Mouse (Mus musculus) forebrain, embryonic 12.5 days (tissue): ENCODE measurements around the gene Mllt10. TPM values are rescaled to one million over a fixed set of nuclear protein-coding genes. Genes with fewer than 3 reads are reported as not detected.

Experiments used
- ATAC-seq: fragments of 200-750 bp; cut with Nextera tagmentation; 2 replicates; pipeline ENCODE4 v1.8.0; 2017; ENCODE audit warnings: moderate TSS enrichment; ENCODE audit not compliant: low FRiP score
- H3K27ac ChIP-seq: fragments of 300-500 bp; sonication (generic); 2 replicates; pipeline ENCODE4 v1.5.1; 2016; ENCODE audit warnings: mild to moderate bottlenecking
- H3K27me3 ChIP-seq: fragments of 300-500 bp; sonication (generic); 2 replicates; pipeline ENCODE4 v1.6.1; 2016; ENCODE audit warnings: mild to moderate bottlenecking
- H3K36me3 ChIP-seq: fragments of 300-500 bp; sonication (generic); replicated peaks from 2 replicates; pipeline ENCODE4 v1.6.1; 2016; ENCODE audit warnings: mild to moderate bottlenecking
- H3K4me1 ChIP-seq: fragments of 300-500 bp; sonication (generic); 2 replicates; pipeline ENCODE4 v1.6.1; 2016
- H3K4me2 ChIP-seq: fragments of 300-500 bp; sonication (generic); 2 replicates; pipeline ENCODE4 v1.6.1; 2016; ENCODE audit warnings: mild to moderate bottlenecking, moderate library complexity
- H3K4me3 ChIP-seq: fragments of 300-500 bp; sonication (generic); replicated peaks from 2 replicates; pipeline ENCODE4 v1.5.1; 2016; ENCODE audit warnings: mild to moderate bottlenecking
- H3K9ac ChIP-seq: fragments of 300-500 bp; sonication (generic); 2 replicates; pipeline ENCODE4 v1.6.1; 2016; ENCODE audit warnings: mild to moderate bottlenecking
- H3K9me3 ChIP-seq: fragments of 300-500 bp; sonication (generic); 2 replicates; pipeline ENCODE4 v1.6.1; 2016
- WGBS: fragments of 180-500 bp; shearing (Covaris S2); methylation state at CpG from one replicate; pipeline ENCODE4 v1.1.7; 2016; 5-methylcytosine and 5-hydroxymethylcytosine counted together
- polyA plus RNA-seq: library from polyadenylated mRNA; unstranded; fragments of >200 nt; fragmentation: Nextera tagmentation; extraction: Ambion mirVana; gene quantifications from 2 replicates; pipeline ENCODE4 v1.2.1, GENCODE M21; 2016

The Mllt10 gene
- polyA plus RNA-seq, 1 experiment from 2014 or later = 76.8 TPM

DNA sequence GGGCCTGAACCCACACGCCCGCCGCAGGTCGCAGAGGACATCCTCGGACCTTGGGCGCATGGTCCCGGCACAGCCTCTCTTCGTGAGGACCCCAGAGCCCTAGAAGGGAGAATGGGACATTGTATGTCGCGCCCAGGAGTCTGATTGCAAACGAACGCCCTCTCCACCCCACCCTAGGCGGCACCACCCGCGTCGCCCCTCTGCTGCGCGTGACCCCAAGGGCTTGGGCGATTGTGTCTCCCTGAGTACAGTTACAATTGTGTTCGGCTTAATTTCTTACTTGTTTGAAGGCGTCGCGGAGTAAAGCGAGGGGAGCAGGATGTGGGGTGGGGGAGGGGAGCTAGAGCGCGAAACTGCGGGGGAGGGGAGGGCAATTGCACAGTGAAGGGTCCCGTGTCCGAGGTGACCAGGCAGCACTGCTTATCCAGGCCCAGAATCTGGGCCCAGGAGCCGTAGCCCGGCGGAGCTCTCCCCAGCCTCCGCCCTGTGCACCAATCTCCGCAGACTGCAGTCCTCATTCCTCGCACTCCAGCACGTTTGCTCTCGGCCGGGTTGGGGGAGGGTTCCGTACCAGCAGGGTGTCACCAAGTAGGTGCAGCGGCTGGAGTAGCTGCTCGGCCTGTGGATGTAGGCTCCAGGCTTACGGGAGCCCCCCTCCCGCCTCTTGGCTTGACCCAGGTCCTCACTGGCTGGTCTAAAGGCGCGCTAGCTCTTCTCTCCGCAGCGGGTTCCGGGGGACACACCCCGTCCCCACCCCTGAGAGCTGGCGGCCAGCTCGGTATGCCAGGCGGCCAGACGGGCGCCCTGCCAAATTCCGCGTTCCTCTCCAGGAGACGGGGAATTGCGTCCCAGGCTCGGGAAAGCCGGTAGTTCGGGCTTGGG is 26.7 kb upstream of the Mllt10 start:
- Histone ChIP-seq H3K27ac (peak overlapping the region; percentile 100), H3K9me3 (no peaks in the 10 kb centered on the region), H3K4me1 (peaks cover 56% of the 10 kb centered on the region), H3K27me3 (no peaks in the 10 kb centered on the region), H3K9ac (peak overlapping the region; percentile 95), H3K4me2 (peak overlapping the region; percentile 83), H3K36me3 (no peaks in the 10 kb centered on the region), H3K4me3 (peak overlapping the region; percentile 67)
- WGBS = under 1% methylated on average over 61 of the region's 61 CpGs
- ATAC-seq = peak; percentile 67

DNA sequence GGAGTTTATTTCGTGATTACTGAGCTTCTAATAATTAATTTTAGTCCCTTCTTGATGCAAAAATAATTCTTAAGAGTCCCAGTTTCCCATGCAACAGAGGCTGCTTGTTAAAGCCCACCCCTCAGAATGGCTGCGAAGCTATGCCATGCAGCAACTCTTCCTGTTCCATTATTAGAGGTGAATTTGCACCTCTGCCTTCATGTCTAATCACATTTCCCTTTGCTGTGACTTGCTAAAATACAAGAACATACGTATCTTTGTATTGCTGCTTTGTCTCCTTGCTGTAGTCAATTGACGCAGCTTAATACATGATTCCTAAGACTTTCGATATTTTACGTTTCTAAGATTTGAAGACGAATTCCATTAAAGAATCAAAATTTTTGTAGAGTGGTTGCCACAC is 25.4 kb upstream of the Mllt10 start:
- Histone ChIP-seq H3K4me2 (peak overlapping the region; percentile 92), H3K9ac (no peak overlapping the region; the same call in 1 of the 2 replicates), H3K4me3 (no peak overlapping the region), H3K27ac (peak overlapping the region; percentile 71), H3K27me3 (no peaks in the 10 kb centered on the region), H3K9me3 (no peaks in the 10 kb centered on the region), H3K36me3 (no peaks in the 10 kb centered on the region), H3K4me1 (peaks cover 69% of the 10 kb centered on the region)
- no peak for ATAC-seq
- 18% methylated on average over 7 of the region's 7 CpGs for WGBS

DNA sequence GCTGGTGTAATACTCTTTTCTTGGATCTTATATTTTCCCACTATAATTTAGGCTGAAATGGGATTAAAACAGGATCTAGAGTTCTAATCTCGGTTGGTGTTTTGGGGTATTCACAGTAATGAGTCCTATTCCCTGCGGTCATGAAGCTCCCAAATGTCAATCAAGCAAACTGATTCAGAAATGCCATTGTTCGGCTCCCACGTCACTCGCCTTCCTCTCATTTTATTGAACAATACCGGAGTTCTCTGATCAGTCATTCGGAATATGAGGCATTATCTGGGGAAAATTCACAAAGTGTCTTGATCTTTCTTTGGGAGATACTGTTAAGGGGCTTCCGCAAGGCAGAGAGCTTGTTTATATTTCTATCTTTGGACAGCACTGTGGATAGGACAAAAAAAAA is 24.5 kb upstream of the Mllt10 start:
- H3K4me3 ChIP-seq = peak overlapping the region; percentile 14; the same call in 1 of the 2 replicates
- peak overlapping the region; percentile 92 for H3K4me2 ChIP-seq
- no peaks in the 10 kb centered on the region for H3K9me3 ChIP-seq
- no peak for ATAC-seq
- no peaks in the 10 kb centered on the region for H3K36me3 ChIP-seq
- no peaks in the 10 kb centered on the region for H3K27me3 ChIP-seq
- peak overlapping the region; percentile 83 for H3K27ac ChIP-seq
- H3K9ac ChIP-seq = no peak overlapping the region
- 4% methylated on average over 8 of the region's 8 CpGs for WGBS
- H3K4me1 ChIP-seq = peaks cover 71% of the 10 kb centered on the region

DNA sequence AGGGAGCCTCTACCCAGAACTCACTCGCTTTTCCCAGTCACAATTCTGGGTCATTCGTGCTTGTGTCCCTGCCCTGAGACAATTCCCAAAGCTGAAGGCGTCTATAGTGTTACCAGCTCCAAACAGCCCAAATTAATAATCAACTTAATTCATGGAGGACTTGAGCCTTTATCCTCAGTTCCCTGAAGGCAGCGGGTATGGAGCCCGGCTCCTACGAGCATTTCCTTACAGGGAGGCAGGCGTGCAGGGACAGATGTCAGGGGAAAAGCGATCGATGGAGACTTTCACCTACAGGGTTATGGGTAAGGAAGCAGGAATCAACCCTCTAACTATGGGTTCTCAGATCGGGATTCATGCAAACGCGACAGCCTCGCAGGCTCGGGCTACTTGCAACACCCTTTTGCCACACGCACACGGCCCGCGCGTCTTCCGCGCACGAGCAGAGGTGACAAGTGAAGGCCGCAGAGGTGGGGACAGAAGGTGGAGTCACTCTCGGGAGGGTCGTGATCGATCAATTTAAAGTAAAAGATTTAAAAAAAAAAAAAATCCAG is 23.7 kb upstream of the Mllt10 start:
- Histone ChIP-seq H3K27me3 (no peaks in the 10 kb centered on the region), H3K9me3 (no peaks in the 10 kb centered on the region), H3K9ac (peak overlapping the region; percentile 87), H3K4me3 (peak overlapping the region; percentile 40), H3K4me2 (peak overlapping the region; percentile 92), H3K27ac (peak overlapping the region; percentile 83), H3K36me3 (no peaks in the 10 kb centered on the region), H3K4me1 (peaks cover 66% of the 10 kb centered on the region)
- ATAC-seq = no peak
- WGBS = under 1% methylated on average over 26 of the region's 26 CpGs

DNA sequence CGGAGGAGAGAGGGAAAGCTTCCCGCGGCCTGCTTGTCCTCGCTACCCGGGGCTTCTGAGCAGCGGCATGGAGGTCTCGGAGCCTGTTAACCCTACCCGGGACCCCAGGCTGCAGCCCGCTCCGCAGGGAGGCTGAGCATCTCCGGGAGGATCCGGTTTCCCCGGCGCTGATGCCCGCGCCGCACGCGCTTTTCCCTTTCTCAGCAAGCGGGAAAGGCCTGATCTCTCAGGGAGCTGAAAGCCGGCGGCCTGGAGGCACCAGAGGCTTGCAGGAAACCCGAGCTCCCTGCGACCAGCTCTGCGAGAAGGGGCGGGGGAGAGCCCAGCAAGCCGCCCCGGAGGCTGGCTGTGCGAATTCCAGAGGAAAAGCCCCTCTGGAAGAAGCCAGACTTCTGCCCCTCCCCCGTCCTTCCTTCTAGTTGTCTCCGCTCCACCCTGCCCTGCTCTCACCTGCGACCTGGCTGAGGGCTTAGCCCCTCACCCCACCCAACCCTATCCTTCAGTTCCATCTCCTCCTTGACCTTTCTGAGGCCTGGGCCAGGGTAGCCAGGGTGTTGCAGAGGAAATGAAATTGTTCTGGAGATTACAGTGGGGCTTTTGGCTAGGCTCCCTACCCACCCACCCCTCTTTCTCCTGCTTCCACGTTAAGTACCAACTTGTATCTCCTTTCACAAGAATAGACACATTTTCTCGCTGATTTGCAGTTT is 23.1 kb upstream of the Mllt10 start:
- no peak for ATAC-seq
- Histone ChIP-seq H3K4me2 (peak overlapping the region; percentile 92), H3K4me1 (peaks cover 65% of the 10 kb centered on the region), H3K9me3 (no peaks in the 10 kb centered on the region), H3K27ac (peak overlapping the region; percentile 83), H3K4me3 (peak overlapping the region; percentile 40), H3K27me3 (no peaks in the 10 kb centered on the region), H3K9ac (peak overlapping the region; percentile 87), H3K36me3 (no peaks in the 10 kb centered on the region)
- under 1% methylated on average over 34 of the region's 34 CpGs for WGBS

DNA sequence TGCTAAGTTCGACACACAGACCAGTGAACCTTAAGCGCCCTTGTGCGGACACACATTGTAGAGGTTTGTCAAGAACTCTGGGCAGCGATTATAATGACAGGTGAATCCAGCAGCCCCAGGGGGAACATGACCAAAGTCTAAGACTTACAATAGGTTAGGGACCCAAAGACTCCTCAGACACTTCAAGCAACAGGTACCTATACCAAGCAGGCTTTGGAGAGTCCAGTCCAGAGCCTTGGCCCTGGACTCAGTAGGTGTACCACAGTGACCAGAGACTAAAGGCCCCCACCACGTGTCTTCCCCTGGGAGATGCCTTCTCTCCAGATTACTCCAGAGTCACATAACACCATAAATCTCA is 22.5 kb upstream of the Mllt10 start:
- Histone ChIP-seq H3K27ac (no peak overlapping the region), H3K36me3 (no peaks in the 10 kb centered on the region), H3K9me3 (no peaks in the 10 kb centered on the region), H3K9ac (peak overlapping the region; percentile 87), H3K4me3 (peak overlapping the region; percentile 40; the same call in 1 of the 2 replicates), H3K27me3 (no peaks in the 10 kb centered on the region), H3K4me1 (peaks cover 66% of the 10 kb centered on the region), H3K4me2 (peak overlapping the region; percentile 92)
- no peak for ATAC-seq
- WGBS = 20% methylated on average over 5 of the region's 5 CpGs

DNA sequence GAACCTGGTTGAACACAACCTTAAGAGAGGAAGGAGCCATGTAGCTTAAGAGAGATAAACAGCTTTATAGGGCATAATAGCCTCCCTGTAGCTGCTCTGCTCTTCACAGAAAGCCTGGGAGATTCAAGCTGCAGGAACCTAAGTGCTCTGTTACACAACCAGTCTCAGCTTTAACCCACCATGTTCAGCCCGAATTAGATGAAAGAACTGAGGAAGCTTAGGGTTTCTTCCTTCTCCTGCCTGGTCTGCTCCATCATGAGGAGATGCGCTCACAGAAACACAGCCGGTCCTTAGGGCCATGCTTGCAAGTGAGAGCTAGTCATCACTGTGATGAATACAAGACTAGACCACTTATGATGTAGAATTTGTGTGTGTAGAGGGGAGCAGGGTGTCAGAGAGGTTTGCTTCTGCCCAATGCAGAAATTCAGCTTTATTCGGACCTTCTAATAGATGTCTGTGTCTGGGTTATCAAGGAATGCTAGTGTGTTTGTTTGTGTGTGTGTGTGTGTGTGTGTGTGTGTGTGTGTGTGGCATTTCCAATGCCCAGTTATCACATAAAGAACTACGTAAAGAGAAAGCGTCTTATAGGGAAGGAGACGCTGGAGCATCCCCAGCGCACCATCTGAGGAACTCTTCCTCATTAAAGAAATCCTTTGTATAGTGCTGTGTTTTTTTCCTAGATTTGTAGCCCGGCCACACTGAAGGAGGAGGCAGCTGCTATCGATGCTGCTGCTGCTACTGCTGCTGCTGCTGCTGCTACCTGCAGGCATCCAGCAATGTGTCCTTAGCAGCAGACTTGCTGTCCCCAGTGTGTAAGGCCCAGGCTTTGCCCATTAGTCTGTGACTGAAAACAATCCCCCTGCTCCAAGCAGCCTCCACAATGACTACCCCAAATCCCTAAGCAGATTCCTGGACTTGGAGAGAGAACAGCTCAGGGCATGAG is 21.6 kb upstream of the Mllt10 start:
- peak; percentile 36; the same call in 1 of the 2 replicates for ATAC-seq

DNA sequence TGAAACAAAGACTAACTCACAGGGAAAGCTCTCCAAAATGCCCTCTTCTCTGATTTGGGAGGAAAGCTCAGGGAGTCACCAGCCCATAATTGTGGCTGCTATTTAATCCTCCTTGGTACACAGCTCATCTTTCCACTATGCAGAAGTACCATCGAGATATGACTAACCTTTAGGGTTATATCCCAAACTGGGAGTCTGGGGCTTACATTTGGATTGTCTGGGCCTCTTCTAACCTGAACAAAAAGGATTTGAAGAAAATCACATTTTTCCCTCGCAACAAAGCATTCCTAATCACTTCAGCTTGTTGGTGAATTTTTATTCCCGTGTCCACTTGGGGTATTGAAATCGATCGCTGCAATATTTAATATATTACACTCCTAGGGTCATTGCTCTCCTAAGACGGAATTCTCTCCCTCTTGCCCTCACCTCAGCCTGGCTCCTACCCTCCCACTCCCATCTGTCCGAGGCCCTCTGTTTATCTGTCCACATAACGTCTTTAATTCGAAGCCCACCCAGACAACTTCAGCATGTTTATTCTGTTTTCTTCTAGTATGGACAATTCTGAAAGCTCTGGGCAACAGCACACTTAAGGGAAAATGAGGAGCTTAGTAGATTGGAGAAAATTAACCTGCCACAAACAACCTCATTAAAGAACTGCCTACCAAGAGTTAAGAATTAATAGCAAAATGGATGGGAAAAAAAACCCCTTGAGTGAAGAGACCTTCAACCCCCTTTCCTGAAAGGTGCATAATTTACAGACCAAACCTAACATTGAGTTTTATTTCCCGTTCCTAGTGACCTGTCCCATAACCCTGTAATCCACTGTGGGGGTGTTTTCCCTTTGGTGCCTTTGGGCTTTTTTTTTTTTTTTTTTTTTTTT is 20.4 kb upstream of the Mllt10 start:
- Histone ChIP-seq H3K4me3 (no peak overlapping the region), H3K27ac (peak overlapping the region; percentile 61; the same call in 1 of the 2 replicates), H3K4me2 (peak overlapping the region; percentile 92; the same call in 1 of the 2 replicates), H3K27me3 (no peaks in the 10 kb centered on the region), H3K9ac (peak overlapping the region; percentile 21; the same call in 1 of the 2 replicates), H3K36me3 (no peaks in the 10 kb centered on the region), H3K9me3 (no peaks in the 10 kb centered on the region), H3K4me1 (peaks cover 84% of the 10 kb centered on the region)
- WGBS = 26% methylated on average over 10 of the region's 10 CpGs
- no peak for ATAC-seq

More for the DNA sequence above, 21.6 kb upstream of the Mllt10 start:
- 0 out of 2 replicates have a peak overlapping the region, but pooled peaks have one; percentile 2 for H3K4me3 ChIP-seq
- no peaks in the 10 kb centered on the region for H3K27me3 ChIP-seq
- H3K36me3 ChIP-seq = no peaks in the 10 kb centered on the region
- H3K9ac ChIP-seq = peak overlapping the region; percentile 87
- H3K4me1 ChIP-seq = peaks cover 75% of the 10 kb centered on the region
- H3K27ac ChIP-seq = peak overlapping the region; percentile 62
- 14% methylated on average over 10 of the region's 10 CpGs for WGBS
- H3K9me3 ChIP-seq = no peaks in the 10 kb centered on the region
- H3K4me2 ChIP-seq = peak overlapping the region; percentile 92

DNA sequence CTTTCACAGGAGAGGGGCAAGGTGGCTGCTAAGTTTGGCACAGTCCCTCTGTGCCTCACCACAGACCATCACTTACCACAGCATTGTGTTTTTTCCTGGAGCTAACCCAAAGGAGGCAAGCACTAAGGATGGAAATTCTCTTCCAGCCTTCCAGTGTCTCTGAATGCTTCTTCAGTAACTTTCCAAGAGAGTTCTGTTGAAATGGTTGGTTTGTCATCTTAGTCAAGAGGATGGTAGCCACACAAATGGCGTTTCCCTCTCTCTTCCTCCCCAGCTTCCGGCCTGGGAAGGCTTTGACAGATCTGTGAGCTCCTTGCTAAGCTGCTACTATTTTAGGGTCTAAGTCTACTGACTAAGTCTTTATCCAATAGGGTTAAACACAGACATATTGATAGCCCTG is 17.5 kb upstream of the Mllt10 start, which contains the start of gene A930004D18Rik:
Gene A930004D18Rik (minus strand): TSS at position 247 of the 400 bp plus-strand sequence.
- ATAC-seq = no peak
- H3K9ac ChIP-seq = peak within 1 kb of the TSS; percentile 90; the same call in 1 of the 2 replicates
- H3K4me3 ChIP-seq = no peak within 1 kb of the TSS
- H3K36me3 ChIP-seq = no peaks in the 10 kb centered on the region; the same call in 1 of the 2 replicates
- peak within 1 kb of the TSS; percentile 85 for H3K4me2 ChIP-seq
- peaks cover 88% of the 10 kb centered on the region for H3K4me1 ChIP-seq
- WGBS = 56% methylated on average over 2 of the region's 2 CpGs
- H3K9me3 ChIP-seq = no peaks in the 10 kb centered on the region
- no peaks in the 10 kb centered on the region for H3K27me3 ChIP-seq
- H3K27ac ChIP-seq = no peak within 1 kb of the TSS

DNA sequence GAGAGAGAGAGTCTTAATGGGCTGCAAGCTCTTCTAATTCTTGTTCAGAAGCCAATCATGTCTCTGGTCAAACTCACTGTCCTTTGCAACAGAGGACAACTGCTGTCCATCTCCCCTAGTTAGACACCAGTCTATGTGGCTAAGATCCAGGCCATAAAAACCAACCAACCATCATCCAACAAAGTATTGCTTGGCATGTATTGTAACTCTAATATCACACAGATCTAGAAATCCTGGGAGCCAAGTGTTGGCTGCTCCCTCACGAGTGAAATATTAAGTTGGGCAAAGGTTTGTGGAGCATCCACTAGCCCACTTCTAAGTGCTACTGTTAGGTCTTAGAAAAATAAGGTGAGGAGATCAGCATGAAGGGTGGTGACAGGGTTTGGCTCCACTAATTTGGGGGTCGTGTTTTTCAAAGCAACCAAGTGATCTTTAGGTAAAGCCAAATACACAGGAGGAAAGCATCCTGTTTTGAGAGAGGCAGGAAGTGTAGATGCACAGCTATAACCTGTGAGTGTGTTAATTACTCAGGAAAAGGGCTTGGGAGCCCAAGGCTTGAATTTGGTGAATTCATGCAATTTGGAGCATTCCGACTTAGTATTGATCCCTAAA is 16.8 kb upstream of the Mllt10 start:
- H3K9me3 ChIP-seq = no peaks in the 10 kb centered on the region
- no peaks in the 10 kb centered on the region for H3K27me3 ChIP-seq
- ATAC-seq = no peak
- peak overlapping the region; percentile 85 for H3K4me2 ChIP-seq
- peak overlapping the region; percentile 90; the same call in 1 of the 2 replicates for H3K9ac ChIP-seq
- no peaks in the 10 kb centered on the region; the same call in 1 of the 2 replicates for H3K36me3 ChIP-seq
- no peak overlapping the region for H3K27ac ChIP-seq
- peaks cover 88% of the 10 kb centered on the region for H3K4me1 ChIP-seq
- WGBS = 35% methylated on average over 3 of the region's 3 CpGs
- no peak overlapping the region for H3K4me3 ChIP-seq
